Mouse (Mus musculus): ENCODE results near the gene Rcl1.

- TF ChIP-seq ZNF384 (IDR thresholded peaks at IDR 0.05; ENCODE audit: low read depth, low read length) (no peak), MAFK (IDR thresholded peaks at IDR 0.05; ENCODE audit: insufficient read depth, low read depth, low read length) (no peak), HCFC1 (IDR thresholded peaks at IDR 0.05; ENCODE audit: borderline replicate concordance, insufficient read depth, low read length) (no peak)
These were observed 37.5 kb downstream of the Rcl1 start for GRCm38 (mm10) chr19:29138546-29139270.
